Mouse (Mus musculus) midbrain, embryonic 10.5 days (tissue): ENCODE results near the gene Vps13c. TPM values are rescaled to one million over a fixed set of nuclear protein-coding genes. Genes with fewer than 3 reads are reported as not detected.

Source experiments
- DNase-seq: peaks from one replicate; pipeline ENCODE4 v3.0.0-alpha.2; 2017; ENCODE audit warnings: low spot score
- H3K27ac ChIP-seq: fragments of 300-500 bp; sonication (generic); replicated peaks from 2 replicates; pipeline ENCODE4 v1.5.1; 2016; ENCODE audit warnings: mild to moderate bottlenecking
- H3K27me3 ChIP-seq: fragments of 300-500 bp; sonication (generic); 2 replicates; pipeline ENCODE4 v1.6.1; 2016; ENCODE audit warnings: low read depth, mild to moderate bottlenecking; ENCODE audit not compliant: poor library complexity, severe bottlenecking
- H3K36me3 ChIP-seq: fragments of 300-500 bp; sonication (generic); 2 replicates; pipeline ENCODE4 v1.6.1; 2016; ENCODE audit warnings: mild to moderate bottlenecking, moderate library complexity
- H3K4me1 ChIP-seq: fragments of 300-500 bp; sonication (generic); 2 replicates; pipeline ENCODE4 v1.6.1; 2016
- H3K4me3 ChIP-seq: fragments of 300-500 bp; sonication (generic); 2 replicates; pipeline ENCODE4 v1.5.1; 2016; ENCODE audit warnings: mild to moderate bottlenecking, moderate library complexity
- H3K9me3 ChIP-seq: fragments of 300-500 bp; sonication (generic); replicated peaks from 2 replicates; pipeline ENCODE4 v1.6.1; 2016; ENCODE audit warnings: mild to moderate bottlenecking
- WGBS: fragments of 180-500 bp; shearing (Covaris S2); methylation state at CpG from one replicate; pipeline ENCODE4 v1.1.7; 2016; 5-methylcytosine and 5-hydroxymethylcytosine counted together
- polyA plus RNA-seq: library from polyadenylated mRNA; unstranded; fragments of >200 nt; fragmentation: Nextera tagmentation; extraction: Ambion mirVana; gene quantifications from 2 replicates; pipeline ENCODE4 v1.2.1, GENCODE M21; 2016

The Vps13c gene
- polyA plus RNA-seq, 1 experiment from 2014 or later: 4.0 TPM

GRCm38 (mm10) chr9:67837311-67837710 is 2.9 kb upstream of the Vps13c start:
- no peak for DNase-seq
- 82% methylated on average over 2 of the region's 2 CpGs for WGBS
- Histone ChIP-seq H3K27ac (no peak overlapping the region), H3K4me3 (no peak overlapping the region), H3K4me1 (peaks cover 14% of the 10 kb centered on the region), H3K36me3 (no peaks in the 10 kb centered on the region), H3K27me3 (peaks cover 26% of the 10 kb centered on the region), H3K9me3 (no peaks in the 10 kb centered on the region)

GRCm38 (mm10) chr9:67842797-67843196 is 2.6 kb downstream of the Vps13c start:
- H3K4me1 ChIP-seq: peaks cover 13% of the 10 kb centered on the region
- no peak overlapping the region for H3K4me3 ChIP-seq
- no peak overlapping the region for H3K27ac ChIP-seq
- WGBS: 87% methylated on average over 5 of the region's 5 CpGs
- DNase-seq: no peak
- no peaks in the 10 kb centered on the region for H3K9me3 ChIP-seq
- 0 out of 2 replicates have a peak, but pooled peaks cover 4% of the 10 kb centered on the region for H3K36me3 ChIP-seq
- H3K27me3 ChIP-seq: no peaks in the 10 kb centered on the region

GRCm38 (mm10) chr9:67845012-67845411 is 4.8 kb downstream of the Vps13c start:
- no peak overlapping the region for H3K27ac ChIP-seq
- H3K9me3 ChIP-seq: no peaks in the 10 kb centered on the region
- H3K36me3 ChIP-seq: 0 out of 2 replicates have a peak, but pooled peaks cover 4% of the 10 kb centered on the region
- no peak for DNase-seq
- 91% methylated on average over 4 of the region's 4 CpGs for WGBS
- H3K27me3 ChIP-seq: no peaks in the 10 kb centered on the region
- peaks cover 10% of the 10 kb centered on the region for H3K4me1 ChIP-seq
- H3K4me3 ChIP-seq: no peak overlapping the region

- Histone ChIP-seq H3K4me1 (peaks cover 6% of the 10 kb centered on the region), H3K36me3 (0 out of 2 replicates have a peak, but pooled peaks cover 4% of the 10 kb centered on the region), H3K27ac (no peak overlapping the region), H3K9me3 (no peaks in the 10 kb centered on the region), H3K27me3 (no peaks in the 10 kb centered on the region), H3K4me3 (no peak overlapping the region)
- DNase-seq: no peak
- WGBS: 85% methylated on average over 5 of the region's 5 CpGs
These were observed 5.5 kb downstream of the Vps13c start for GRCm38 (mm10) chr9:67845648-67846047.

GRCm38 (mm10) chr9:67846089-67846488 is 5.9 kb downstream of the Vps13c start:
- H3K27me3 ChIP-seq: no peaks in the 10 kb centered on the region
- DNase-seq: no peak
- no peak overlapping the region for H3K4me3 ChIP-seq
- no peaks in the 10 kb centered on the region for H3K9me3 ChIP-seq
- H3K4me1 ChIP-seq: peaks cover 2% of the 10 kb centered on the region; the same call in 1 of the 2 replicates
- H3K27ac ChIP-seq: no peak overlapping the region
- 0 out of 2 replicates have a peak, but pooled peaks cover 4% of the 10 kb centered on the region for H3K36me3 ChIP-seq
- 98% methylated on average over 2 of the region's 2 CpGs for WGBS

GRCm38 (mm10) chr9:67847606-67848005 is 7.4 kb downstream of the Vps13c start:
- no peak overlapping the region for H3K4me3 ChIP-seq
- 94% methylated on average over 3 of the region's 3 CpGs for WGBS

GRCm38 (mm10) chr9:67849397-67849796 is 9.2 kb downstream of the Vps13c start:
- no peak for DNase-seq
- H3K27me3 ChIP-seq: no peaks in the 10 kb centered on the region
- 0 out of 2 replicates have a peak, but pooled peaks cover 4% of the 10 kb centered on the region for H3K36me3 ChIP-seq
- 87% methylated on average over 12 of the region's 12 CpGs for WGBS
- H3K27ac ChIP-seq: no peak overlapping the region
- H3K4me1 ChIP-seq: no peaks in the 10 kb centered on the region
- no peak overlapping the region for H3K4me3 ChIP-seq
- H3K9me3 ChIP-seq: no peaks in the 10 kb centered on the region

More at GRCm38 (mm10) chr9:67847606-67848005, 7.4 kb downstream of the Vps13c start:
- no peak overlapping the region for H3K27ac ChIP-seq
- H3K36me3 ChIP-seq: 0 out of 2 replicates have a peak, but pooled peaks cover 4% of the 10 kb centered on the region
- no peaks in the 10 kb centered on the region for H3K4me1 ChIP-seq
- no peaks in the 10 kb centered on the region for H3K9me3 ChIP-seq
- H3K27me3 ChIP-seq: no peaks in the 10 kb centered on the region
- DNase-seq: no peak

GRCm38 (mm10) chr9:67849846-67850245 is 9.7 kb downstream of the Vps13c start:
- no peak for DNase-seq
- Histone ChIP-seq H3K36me3 (peaks cover 5% of the 10 kb centered on the region; the same call in 1 of the 2 replicates), H3K4me3 (no peak overlapping the region)

GRCm38 (mm10) chr9:67851150-67851549 is 11.0 kb downstream of the Vps13c start:
- peaks cover 7% of the 10 kb centered on the region; the same call in 1 of the 2 replicates for H3K36me3 ChIP-seq
- no peaks in the 10 kb centered on the region for H3K9me3 ChIP-seq
- 76% methylated on average over 4 of the region's 4 CpGs for WGBS
- no peaks in the 10 kb centered on the region for H3K27me3 ChIP-seq
- DNase-seq: no peak
- H3K27ac ChIP-seq: no peak overlapping the region
- H3K4me1 ChIP-seq: no peaks in the 10 kb centered on the region
- no peak overlapping the region for H3K4me3 ChIP-seq

More at GRCm38 (mm10) chr9:67849846-67850245, 9.7 kb downstream of the Vps13c start:
- Histone ChIP-seq H3K27me3 (no peaks in the 10 kb centered on the region), H3K27ac (no peak overlapping the region), H3K4me1 (no peaks in the 10 kb centered on the region), H3K9me3 (no peaks in the 10 kb centered on the region)
- over 99% methylated on average over 3 of the region's 3 CpGs for WGBS

GRCm38 (mm10) chr9:67860273-67860672 is 20.1 kb downstream of the Vps13c start:
- no peak overlapping the region for H3K27ac ChIP-seq
- no peaks in the 10 kb centered on the region for H3K4me1 ChIP-seq
- H3K4me3 ChIP-seq: no peak overlapping the region
- no peaks in the 10 kb centered on the region for H3K27me3 ChIP-seq
- peaks cover 18% of the 10 kb centered on the region for H3K36me3 ChIP-seq
- 88% methylated on average over 2 of the region's 2 CpGs for WGBS
- H3K9me3 ChIP-seq: no peaks in the 10 kb centered on the region
- no peak for DNase-seq

- WGBS: 92% methylated on average over 5 of the region's 5 CpGs
- peaks cover 3% of the 10 kb centered on the region; the same call in 1 of the 2 replicates for H3K36me3 ChIP-seq
- DNase-seq: no peak
- H3K27ac ChIP-seq: no peak overlapping the region
- H3K9me3 ChIP-seq: no peaks in the 10 kb centered on the region
- no peaks in the 10 kb centered on the region for H3K27me3 ChIP-seq
- no peak overlapping the region for H3K4me3 ChIP-seq
- H3K4me1 ChIP-seq: no peaks in the 10 kb centered on the region
These were observed 23.1 kb downstream of the Vps13c start for GRCm38 (mm10) chr9:67863332-67863731.

GRCm38 (mm10) chr9:67864011-67864410 is 23.8 kb downstream of the Vps13c start:
- Histone ChIP-seq H3K4me3 (no peak overlapping the region), H3K27me3 (no peaks in the 10 kb centered on the region), H3K9me3 (no peaks in the 10 kb centered on the region), H3K4me1 (no peaks in the 10 kb centered on the region), H3K36me3 (no peaks in the 10 kb centered on the region), H3K27ac (no peak overlapping the region)
- DNase-seq: no peak
- WGBS: 72% methylated on average over 4 of the region's 4 CpGs

GRCm38 (mm10) chr9:67865411-67865810 is 25.2 kb downstream of the Vps13c start:
- 70% methylated on average over 7 of the region's 7 CpGs for WGBS

More at GRCm38 (mm10) chr9:67865411-67865810, 25.2 kb downstream of the Vps13c start:
- Histone ChIP-seq H3K9me3 (no peaks in the 10 kb centered on the region), H3K4me3 (no peak overlapping the region), H3K27ac (no peak overlapping the region; the same call in 1 of the 2 replicates), H3K36me3 (no peaks in the 10 kb centered on the region), H3K27me3 (no peaks in the 10 kb centered on the region), H3K4me1 (no peaks in the 10 kb centered on the region)
- no peak for DNase-seq
